Comparison of ENCODE assay signal across 8 mouse cellular contexts in genomic region chr19:5798700-5799479, GRCm38 (mm10). TPM values are rescaled to one million over a fixed set of nuclear protein-coding genes. Genes with fewer than 3 reads are reported as not detected.
DNase-seq lines count a peak whose midpoint lies in the region; ATAC-seq and TF ChIP-seq lines count a peak whose summit lies in the region.

No protein-coding gene starts in this region.

- TF ChIP-seq EP300 in heart, adult 2 months (IDR thresholded peaks at IDR 0.05; ENCODE audit: insufficient read depth, low read depth, low read length), result no peak

- peak overlapping the region; percentile 66 for H3K4me2 ChIP-seq in limb, embryonic 11.5 days (ENCODE audit: low read depth, severe bottlenecking)

- peaks cover 7% of the 10 kb centered on the region for H3K4me1 ChIP-seq in heart, adult 2 months (ENCODE audit: control insufficient read depth, insufficient read depth, low read length)
- H3K4me1 ChIP-seq in erythroblast, embryonic 14.5 days (ENCODE audit: control insufficient read depth), result peaks cover 49% of the 10 kb centered on the region
- peaks cover 7% of the 10 kb centered on the region for H3K4me1 ChIP-seq in limb, embryonic 11.5 days (ENCODE audit: control insufficient read depth, insufficient read depth, low read length)

- no peaks in the 10 kb centered on the region for H3K9me3 ChIP-seq in erythroblast, embryonic 14.5 days (ENCODE audit: control insufficient read depth, low read length)
- H3K9me3 ChIP-seq in limb, embryonic 11.5 days (ENCODE audit: control insufficient read depth, low read length), result no peaks in the 10 kb centered on the region

- peak; percentile 72 for TF ChIP-seq POLR2A in heart, adult 2 months (IDR thresholded peaks at IDR 0.05; ENCODE audit: insufficient read depth, low read depth, low read length)

- no peak for ATAC-seq in limb, embryonic 11.5 days (ENCODE audit: insufficient number of reproducible peaks, low FRiP score, low TSS enrichment, low read depth)

- peak overlapping the region; percentile 100 for H3K27ac ChIP-seq in heart, adult 2 months
- H3K27ac ChIP-seq in limb, embryonic 11.5 days (replicated peaks; ENCODE audit: low read depth, low read length), result no peak overlapping the region

- H3K27me3 ChIP-seq in heart, adult 2 months (ENCODE audit: control insufficient read depth, insufficient read depth, low read length), result no peaks in the 10 kb centered on the region
- H3K27me3 ChIP-seq in erythroblast, embryonic 14.5 days (ENCODE audit: control insufficient read depth), result no peaks in the 10 kb centered on the region
- no peaks in the 10 kb centered on the region for H3K27me3 ChIP-seq in limb, embryonic 11.5 days (ENCODE audit: control insufficient read depth, insufficient read depth, low read length)

- no peak for TF ChIP-seq CTCF in heart, adult 2 months (IDR thresholded peaks at IDR 0.05)

- H3K9ac ChIP-seq in heart, adult 2 months (ENCODE audit: low read depth, low read length), result peak overlapping the region; percentile 73
- H3K9ac ChIP-seq in limb, embryonic 11.5 days (ENCODE audit: low read length), result peak overlapping the region; percentile 38

- intact Hi-C loops in heart, adult 2 months (cut with DNase I), result no loop called here
- intact Hi-C loops in heart, postnatal 25 days (cut with DNase I), result no loop called here

- H3K36me3 ChIP-seq in heart, adult 2 months (ENCODE audit: control insufficient read depth, insufficient read depth, low read length), result peaks cover 35% of the 10 kb centered on the region
- peaks cover 76% of the 10 kb centered on the region for H3K36me3 ChIP-seq in erythroblast, embryonic 14.5 days (ENCODE audit: control insufficient read depth)
- H3K36me3 ChIP-seq in limb, embryonic 11.5 days (ENCODE audit: control insufficient read depth, insufficient read depth, low read length), result peaks cover 17% of the 10 kb centered on the region

- WGBS in heart, adult 2 months, result 0% methylated on average over 7 of the region's 7 CpGs
- 25% methylated on average over 7 of the region's 7 CpGs for WGBS in limb, embryonic 11.5 days

- H3K79me2 ChIP-seq in heart, adult 2 months (replicated peaks; ENCODE audit: control insufficient read depth, insufficient read depth, low read length), result peaks cover 7% of the 10 kb centered on the region

- peak overlapping the region; percentile 89 for H3K4me3 ChIP-seq in heart, adult 2 months
- H3K4me3 ChIP-seq in erythroblast, embryonic 14.5 days (replicated peaks), result peak overlapping the region; percentile 70
- H3K4me3 ChIP-seq in limb, embryonic 11.5 days (ENCODE audit: low read depth, low read length), result peak overlapping the region; percentile 63

- DNase-seq in heart, adult 2 months, result no peak
- DNase-seq in heart, postnatal 25 days (ENCODE audit: low spot score), result no peak
- peak; percentile 31 for DNase-seq in ES-CJ7 (ENCODE audit: low read depth, low spot score)
- peak; percentile 48 for DNase-seq in limb, embryonic 11.5 days (ENCODE audit: low spot score)
- DNase-seq in naive thymus-derived CD4-positive, alpha-beta T cell, adult 2 months (ENCODE audit: low read depth), result peak; percentile 57
- no peak for DNase-seq in frontal cortex, postnatal 36 days (ENCODE audit: low spot score in 2 of 2)
- no peak for DNase-seq in gastrocnemius, postnatal 4 days (ENCODE audit: low spot score in 2 of 2)

RNA-seq across cellular contexts. Expression of gene Scyl1, which starts 27.7 kb away (rescaled TPM):
- total RNA-seq in heart, adult 2 months (2021), result 10 to 100 TPM; 57.2 to 70.0 TPM
- 95.6 and 113 TPM in 2 replicates for polyA plus RNA-seq in heart, adult 2 months (2012; rRNA removed)
- total RNA-seq in heart, postnatal 25 days (2021), result 10 to 100 TPM; 63.5 to 64.1 TPM
- polyA plus RNA-seq in erythroblast, embryonic 14.5 days (2012), result 8.2 TPM in 2 replicates
- polyA plus RNA-seq in limb, embryonic 11.5 days (2014; fragmentation: Nextera tagmentation; extraction: Ambion mirVana), result 65.8 and 66.6 TPM in 2 replicates
- total RNA-seq in gastrocnemius, postnatal 4 days (2021), result 10 to 100 TPM; 71.7 to 75.6 TPM

RNA-seq across cellular contexts. Expression of gene Ltbp3, which starts 58.2 kb away (rescaled TPM):
- 10 to 100 TPM; 30.7 to 34.2 TPM for total RNA-seq in heart, adult 2 months (2021)
- 61.3 and 61.5 TPM in 2 replicates for polyA plus RNA-seq in heart, adult 2 months (2012; rRNA removed)
- 10 to 100 TPM; 36.6 to 37.2 TPM for total RNA-seq in heart, postnatal 25 days (2021)
- polyA plus RNA-seq in erythroblast, embryonic 14.5 days (2012), result 0.06 and 0.09 TPM in 2 replicates
- 3.0 and 9.7 TPM in 2 replicates for polyA plus RNA-seq in limb, embryonic 11.5 days (2014; fragmentation: Nextera tagmentation; extraction: Ambion mirVana)
- total RNA-seq in gastrocnemius, postnatal 4 days (2021), result 100 to 1,000 TPM; 116 to 137 TPM

Comparison
In these comparisons a context has a peak if more than half of its experiments do, and no peak if none do; other contexts are left out.
1. DNase-seq: peak in ES-CJ7 (single experiment), limb, embryonic 11.5 days (single experiment) and naive thymus-derived CD4-positive, alpha-beta T cell, adult 2 months (single experiment); none in heart, adult 2 months (0 of 2), heart, postnatal 25 days (single experiment), frontal cortex, postnatal 36 days (0 of 2) and gastrocnemius, postnatal 4 days (0 of 2).
2. Peak in every context shown above with its lines, with median percentiles within 50 percentile points of each other: H3K4me3 ChIP-seq.